In genomic region chr7:24448782-24449517, GRCm38 (mm10) we compare ENCODE assay signal across 11 mouse cellular contexts. TPM values are rescaled to one million over a fixed set of nuclear protein-coding genes. Genes with fewer than 3 reads are reported as not detected.
DNase-seq lines count a peak whose midpoint lies in the region; ATAC-seq and TF ChIP-seq lines count a peak whose summit lies in the region.
"Had no signal": no experiment of that assay in that cellular context is flagged by ENCODE, and none has a peak within 500 bp of the region (broad histone marks: within the 10 kb centered on the region; RNA-seq: fewer than 3 reads in every experiment).

No protein-coding gene starts in this region.

- no peak overlapping the region for H3K9ac ChIP-seq in ES-Bruce4 (ENCODE audit: low read depth, poor library complexity, severe bottlenecking)
- no peak overlapping the region for H3K9ac ChIP-seq in midbrain, embryonic 16.5 days (ENCODE audit: low read depth, low read length)
- H3K9ac ChIP-seq in forebrain, embryonic 11.5 days (ENCODE audit: low read length): no peak overlapping the region
- H3K9ac ChIP-seq: forebrain, embryonic 15.5 days; limb, embryonic 13.5 days had no signal

- peak overlapping the region; percentile 21 for H3K27ac ChIP-seq in left cerebral cortex, adult 2 months
- H3K27ac ChIP-seq in ES-Bruce4 (ENCODE audit: insufficient read depth, low read length): 0 out of 2 replicates have a peak overlapping the region, but pooled peaks have one; percentile 26
- H3K27ac ChIP-seq in midbrain, embryonic 16.5 days (ENCODE audit: low read length): no peak overlapping the region
- no peak overlapping the region for H3K27ac ChIP-seq in forebrain, embryonic 11.5 days (ENCODE audit: low read depth, low read length)
- H3K27ac ChIP-seq: forebrain, embryonic 15.5 days; limb, embryonic 13.5 days; midbrain, embryonic 10.5 days had no signal

- no peaks in the 10 kb centered on the region for H3K9me3 ChIP-seq in ES-Bruce4 (replicated peaks; ENCODE audit: control insufficient read depth, insufficient read depth, low read length, poor library complexity, severe bottlenecking)
- H3K9me3 ChIP-seq in midbrain, embryonic 16.5 days (replicated peaks; ENCODE audit: control insufficient read depth, low read length, poor library complexity, severe bottlenecking): no peaks in the 10 kb centered on the region
- H3K9me3 ChIP-seq in forebrain, embryonic 11.5 days (ENCODE audit: control insufficient read depth, low read length): no peaks in the 10 kb centered on the region
- H3K9me3 ChIP-seq: forebrain, embryonic 15.5 days; limb, embryonic 13.5 days had no signal

- no peak for TF ChIP-seq EP300 in ES-Bruce4 (IDR thresholded peaks at IDR 0.05; ENCODE audit: insufficient read depth, low read depth, low read length)

- no peak overlapping the region for H3K4me2 ChIP-seq in midbrain, embryonic 16.5 days (ENCODE audit: low read length)
- H3K4me2 ChIP-seq in forebrain, embryonic 11.5 days (ENCODE audit: low read depth, low read length, severe bottlenecking): no peak overlapping the region
- H3K4me2 ChIP-seq: forebrain, embryonic 15.5 days; limb, embryonic 13.5 days had no signal

- intact Hi-C loops in left cerebral cortex, adult 2 months (cut with DNase I): no loop called here

- TF ChIP-seq CTCF in left cerebral cortex, adult 2 months (IDR thresholded peaks at IDR 0.05): no peak
- no peak for TF ChIP-seq CTCF in ES-Bruce4 (IDR thresholded peaks at IDR 0.05; ENCODE audit: low read depth, low read length)

- no peaks in the 10 kb centered on the region for H3K36me3 ChIP-seq in ES-Bruce4 (ENCODE audit: control insufficient read depth, insufficient read depth, low read length, poor library complexity, severe bottlenecking)
- H3K36me3 ChIP-seq in midbrain, embryonic 16.5 days (ENCODE audit: control insufficient read depth, insufficient read depth, low read length): no peaks in the 10 kb centered on the region
- no peaks in the 10 kb centered on the region for H3K36me3 ChIP-seq in forebrain, embryonic 11.5 days (ENCODE audit: control insufficient read depth, insufficient read depth, low read length)
- H3K36me3 ChIP-seq: forebrain, embryonic 15.5 days; limb, embryonic 13.5 days; midbrain, embryonic 10.5 days had no signal

- WGBS in midbrain, embryonic 16.5 days: 69% methylated on average over 14 of the region's 14 CpGs
- 68% methylated on average over 14 of the region's 14 CpGs for WGBS in forebrain, embryonic 11.5 days

- DNase-seq in left cerebral cortex, adult 2 months (ENCODE audit: extremely low spot score in 1 of 2, low spot score in 2 of 2): no peak
- DNase-seq in left cerebral cortex, adult 8-10 months (ENCODE audit: low spot score in 2 of 2): no peak
- DNase-seq in ZHBTc4 (ENCODE audit: low read depth, low spot score): peak; percentile 44
- DNase-seq in forebrain, embryonic 11.5 days (ENCODE audit: low spot score): no peak
- DNase-seq: kidney, postnatal 36 days had no signal

- no peaks in the 10 kb centered on the region for H3K27me3 ChIP-seq in ES-Bruce4 (ENCODE audit: control insufficient read depth, insufficient read depth, low read length, poor library complexity, severe bottlenecking)
- H3K27me3 ChIP-seq in midbrain, embryonic 16.5 days (ENCODE audit: control insufficient read depth, insufficient read depth, low read depth, low read length): no peaks in the 10 kb centered on the region
- H3K27me3 ChIP-seq in forebrain, embryonic 11.5 days (ENCODE audit: control insufficient read depth, insufficient read depth, low read length): no peaks in the 10 kb centered on the region
- H3K27me3 ChIP-seq: forebrain, embryonic 15.5 days had no signal

- ATAC-seq in megakaryocyte-erythroid progenitor cell, adult 5-6 weeks (replicated peaks; ENCODE audit: low FRiP score, low TSS enrichment, poor library complexity, severe bottlenecking): 0 out of 2 replicates have a peak, but pooled peaks have one; percentile 53
- no peak for ATAC-seq in midbrain, embryonic 16.5 days
- ATAC-seq in forebrain, embryonic 11.5 days (replicated peaks; ENCODE audit: low FRiP score): no peak
- ATAC-seq: forebrain, embryonic 15.5 days had no signal

- TF ChIP-seq POLR2A in ES-Bruce4 (IDR thresholded peaks at IDR 0.05; ENCODE audit: insufficient read depth, low read length): no peak

- H3K4me1 ChIP-seq in ES-Bruce4 (ENCODE audit: control insufficient read depth, insufficient read depth, low read length): peaks cover 8% of the 10 kb centered on the region
- no peaks in the 10 kb centered on the region for H3K4me1 ChIP-seq in midbrain, embryonic 16.5 days (ENCODE audit: control insufficient read depth, insufficient read depth, low read length)
- no peaks in the 10 kb centered on the region for H3K4me1 ChIP-seq in forebrain, embryonic 11.5 days (replicated peaks; ENCODE audit: control insufficient read depth, insufficient read depth, low read length)
- H3K4me1 ChIP-seq: forebrain, embryonic 15.5 days; midbrain, embryonic 10.5 days had no signal

- H3K4me3 ChIP-seq in left cerebral cortex, adult 2 months: no peak overlapping the region
- H3K4me3 ChIP-seq in ES-Bruce4 (ENCODE audit: low read depth, low read length): no peak overlapping the region
- H3K4me3 ChIP-seq in midbrain, embryonic 16.5 days (ENCODE audit: low read depth, low read length): no peak overlapping the region
- H3K4me3 ChIP-seq in forebrain, embryonic 11.5 days (ENCODE audit: low read depth, low read length): no peak overlapping the region
- H3K4me3 ChIP-seq: forebrain, embryonic 15.5 days; limb, embryonic 13.5 days; midbrain, embryonic 10.5 days had no signal

RNA-seq across cellular contexts. Expression of gene Irgc1, which starts 3.1 kb away (rescaled TPM):
- total RNA-seq in left cerebral cortex, adult 2 months (2021): under 1 TPM in 1 of 2 experiments, not detected in 1; 0.77 TPM
- total RNA-seq in left cerebral cortex, adult 8-10 months (2022): under 1 TPM in 1 of 4 experiments, not detected in 3; 0.21 TPM
- polyA plus RNA-seq in ES-Bruce4 (2011; ENCODE audit: insufficient read depth, insufficient read length, low read depth, missing spikeins): not detected in 2 replicates
- not detected in 2 replicates for total RNA-seq in megakaryocyte-erythroid progenitor cell, adult 5-6 weeks (2014; fragmentation: Nextera tagmentation)
- not detected in 2 replicates for total RNA-seq in megakaryocyte-erythroid progenitor cell, adult 5-6 weeks (2017)
- not detected in 2 replicates for polyA plus RNA-seq in midbrain, embryonic 16.5 days (2015; fragmentation: Nextera tagmentation; extraction: Ambion mirVana)
- not detected in 2 replicates for polyA plus RNA-seq in forebrain, embryonic 11.5 days (2014; fragmentation: Nextera tagmentation; extraction: Ambion mirVana)
- polyA plus RNA-seq: forebrain, embryonic 15.5 days; limb, embryonic 13.5 days; midbrain, embryonic 10.5 days had no signal

RNA-seq across cellular contexts. Expression of gene Plaur, which starts 13.3 kb away (rescaled TPM):
- total RNA-seq in left cerebral cortex, adult 2 months (2021): 1 to 10 TPM; 1.0 to 1.1 TPM
- total RNA-seq in left cerebral cortex, adult 8-10 months (2022): 1 to 10 TPM in 2 of 4 experiments, under 1 TPM in 2; 0.72 to 4.6 (median 2.1) TPM
- 29.5 and 38.0 TPM in 2 replicates for polyA plus RNA-seq in ES-Bruce4 (2011; ENCODE audit: insufficient read depth, insufficient read length, low read depth, missing spikeins)
- total RNA-seq in megakaryocyte-erythroid progenitor cell, adult 5-6 weeks (2014; fragmentation: Nextera tagmentation): 2.3 and 5.4 TPM in 2 replicates
- 2.2 and 2.5 TPM in 2 replicates for total RNA-seq in megakaryocyte-erythroid progenitor cell, adult 5-6 weeks (2017)
- polyA plus RNA-seq in midbrain, embryonic 16.5 days (2015; fragmentation: Nextera tagmentation; extraction: Ambion mirVana): 1.6 and 1.8 TPM in 2 replicates
- 1.1 and 1.2 TPM in 2 replicates for polyA plus RNA-seq in forebrain, embryonic 11.5 days (2014; fragmentation: Nextera tagmentation; extraction: Ambion mirVana)

RNA-seq across cellular contexts. Expression of gene Cadm4, which starts 32.9 kb away (rescaled TPM):
- 100 to 1,000 TPM; 213 to 219 TPM for total RNA-seq in left cerebral cortex, adult 2 months (2021)
- total RNA-seq in left cerebral cortex, adult 8-10 months (2022): 100 to 1,000 TPM; 215 to 253 (median 239) TPM
- 10.4 and 12.2 TPM in 2 replicates for polyA plus RNA-seq in ES-Bruce4 (2011; ENCODE audit: insufficient read depth, insufficient read length, low read depth, missing spikeins)
- total RNA-seq in megakaryocyte-erythroid progenitor cell, adult 5-6 weeks (2014; fragmentation: Nextera tagmentation): 0.27 TPM in 1 of 2 replicates, not detected in the other
- total RNA-seq in megakaryocyte-erythroid progenitor cell, adult 5-6 weeks (2017): not detected in 2 replicates
- 63.2 and 75.3 TPM in 2 replicates for polyA plus RNA-seq in midbrain, embryonic 16.5 days (2015; fragmentation: Nextera tagmentation; extraction: Ambion mirVana)
- 7.1 and 8.9 TPM in 2 replicates for polyA plus RNA-seq in forebrain, embryonic 11.5 days (2014; fragmentation: Nextera tagmentation; extraction: Ambion mirVana)

RNA-seq across cellular contexts. Expression of gene Smg9, which starts 49.5 kb away (rescaled TPM):
- total RNA-seq in left cerebral cortex, adult 2 months (2021): 10 to 100 TPM; 43.7 to 47.5 TPM
- 10 to 100 TPM; 40.2 to 47.7 (median 43.4) TPM for total RNA-seq in left cerebral cortex, adult 8-10 months (2022)
- 25.5 and 37.9 TPM in 2 replicates for polyA plus RNA-seq in ES-Bruce4 (2011; ENCODE audit: insufficient read depth, insufficient read length, low read depth, missing spikeins)
- total RNA-seq in megakaryocyte-erythroid progenitor cell, adult 5-6 weeks (2014; fragmentation: Nextera tagmentation): 32.7 and 41.2 TPM in 2 replicates
- 11.2 and 26.3 TPM in 2 replicates for total RNA-seq in megakaryocyte-erythroid progenitor cell, adult 5-6 weeks (2017)
- polyA plus RNA-seq in midbrain, embryonic 16.5 days (2015; fragmentation: Nextera tagmentation; extraction: Ambion mirVana): 38.3 and 39.4 TPM in 2 replicates
- 29.6 and 29.8 TPM in 2 replicates for polyA plus RNA-seq in forebrain, embryonic 11.5 days (2014; fragmentation: Nextera tagmentation; extraction: Ambion mirVana)

RNA-seq across cellular contexts. Expression of gene Zfp428, which starts 57.9 kb away (rescaled TPM):
- 10 to 100 TPM; 45.9 to 46.0 TPM for total RNA-seq in left cerebral cortex, adult 2 months (2021)
- total RNA-seq in left cerebral cortex, adult 8-10 months (2022): 10 to 100 TPM; 42.8 to 45.4 (median 44.1) TPM
- 12.3 and 13.1 TPM in 2 replicates for polyA plus RNA-seq in ES-Bruce4 (2011; ENCODE audit: insufficient read depth, insufficient read length, low read depth, missing spikeins)
- 3.5 and 4.0 TPM in 2 replicates for total RNA-seq in megakaryocyte-erythroid progenitor cell, adult 5-6 weeks (2014; fragmentation: Nextera tagmentation)
- 3.1 and 9.7 TPM in 2 replicates for total RNA-seq in megakaryocyte-erythroid progenitor cell, adult 5-6 weeks (2017)
- 298 and 327 TPM in 2 replicates for polyA plus RNA-seq in midbrain, embryonic 16.5 days (2015; fragmentation: Nextera tagmentation; extraction: Ambion mirVana)
- polyA plus RNA-seq in forebrain, embryonic 11.5 days (2014; fragmentation: Nextera tagmentation; extraction: Ambion mirVana): 109 and 114 TPM in 2 replicates

Comparison
In these comparisons a context has a peak if more than half of its experiments do, and no peak if none do; other contexts are left out.
1. H3K27ac ChIP-seq: peak in left cerebral cortex, adult 2 months (single experiment) and ES-Bruce4 (single experiment); none in midbrain, embryonic 16.5 days (single experiment) and forebrain, embryonic 11.5 days (single experiment).
2. RNA of gene Cadm4, which starts 32.9 kb away (total RNA-seq): 215 to 253 TPM in left cerebral cortex, adult 8-10 months and 213 to 219 TPM in left cerebral cortex, adult 2 months; 0.27 TPM in megakaryocyte-erythroid progenitor cell, adult 5-6 weeks; every median in the first group is over 100 times any median in the second.